Mouse (Mus musculus): Measurements from ENCODE around the gene Kif3b. TPM values are rescaled to one million over a fixed set of nuclear protein-coding genes. Genes with fewer than 3 reads are reported as not detected.

Kif3b gene
- polyA plus RNA-seq, 1 experiment from 2014 or later: 40.1 TPM

DNA sequence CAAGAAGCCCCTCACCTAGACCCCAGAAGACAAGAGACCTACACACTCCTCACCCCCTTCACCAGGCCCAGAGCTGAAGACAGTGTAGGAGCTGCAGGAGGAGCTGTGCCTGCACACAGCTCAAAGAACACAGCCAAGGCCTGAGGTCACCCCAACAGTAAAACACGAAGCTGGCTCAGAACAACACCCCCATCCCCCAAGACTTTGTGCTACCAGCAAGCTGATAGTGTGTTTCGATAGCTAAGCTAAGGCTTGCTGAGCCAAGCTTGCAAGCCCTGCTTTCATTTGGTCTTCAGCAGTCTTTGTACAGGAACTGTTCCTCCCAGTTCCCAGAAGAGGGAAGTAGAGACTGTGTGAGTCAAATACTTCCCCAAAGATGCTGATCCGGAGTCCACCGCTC lies 7.7 kb downstream of the Kif3b start:
- no peak for ATAC-seq
- H3K27me3 ChIP-seq: no peaks in the 10 kb centered on the region
- in situ Hi-C loops (cut with MboI; ENCODE audit: low pct_unique_long_range_greater_than_20kb): no loop called here
- POLR2A ChIA-PET: no interaction called here
- no peak for DNase-seq (ENCODE audit: low read depth, low spot score)
- CTCF ChIA-PET: no interaction called here
- TF ChIP-seq CTCF (IDR thresholded peaks at IDR 0.05): no peak

GRCm38 (mm10) chr2:153301123-153301522 lies 9.9 kb downstream of the Kif3b start:
- no peaks in the 10 kb centered on the region for H3K27me3 ChIP-seq
- DNase-seq (ENCODE audit: low read depth, low spot score) (no peak), ATAC-seq (no peak)
- in situ Hi-C loops (cut with MboI; ENCODE audit: low pct_unique_long_range_greater_than_20kb): no loop called here
- TF ChIP-seq CTCF (IDR thresholded peaks at IDR 0.05): no peak
- ChIA-PET POLR2A (no interaction called here), CTCF (interaction anchor here (1.9 kb wide), 1 partner anchor 12 kb away, joined by 5 read pairs; no protein-coding TSS in a partner anchor)

- ChIA-PET CTCF (no interaction called here), POLR2A (no interaction called here)
- H3K27me3 ChIP-seq: no peaks in the 10 kb centered on the region
- in situ Hi-C loops (cut with MboI; ENCODE audit: low pct_unique_long_range_greater_than_20kb): no loop called here
- no peak for TF ChIP-seq CTCF (IDR thresholded peaks at IDR 0.05)
- DNase-seq (ENCODE audit: low read depth, low spot score): no peak
- ATAC-seq: no peak
These were observed 14.0 kb downstream of the Kif3b start for GRCm38 (mm10) chr2:153305240-153305639.

DNA sequence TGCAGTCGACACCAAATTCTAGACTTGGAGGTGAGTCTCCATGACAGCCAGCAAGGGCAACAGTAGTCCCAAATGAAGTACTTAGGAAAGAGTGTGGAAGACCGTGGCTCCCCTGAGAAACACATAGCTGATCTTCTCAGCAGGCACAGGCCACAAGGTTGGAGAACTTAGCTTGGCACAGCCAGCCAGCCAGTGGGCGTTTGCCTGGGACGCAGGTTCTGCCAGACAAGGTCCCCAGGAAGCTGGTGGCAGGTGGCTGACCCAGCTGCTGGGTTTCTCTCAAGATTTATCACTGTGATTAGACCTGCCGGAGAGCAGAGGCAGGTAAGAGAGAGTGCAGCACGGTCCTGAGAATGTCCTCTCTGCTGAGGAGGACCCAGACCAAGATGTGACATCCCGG lies 17.4 kb downstream of the Kif3b start:
- TF ChIP-seq CTCF (IDR thresholded peaks at IDR 0.05): no peak
- in situ Hi-C loops (cut with MboI; ENCODE audit: low pct_unique_long_range_greater_than_20kb): no loop called here
- POLR2A ChIA-PET: no interaction called here
- ATAC-seq: no peak
- no peaks in the 10 kb centered on the region for H3K27me3 ChIP-seq
- no peak for DNase-seq (ENCODE audit: low read depth, low spot score)
- CTCF ChIA-PET: no interaction called here

DNA sequence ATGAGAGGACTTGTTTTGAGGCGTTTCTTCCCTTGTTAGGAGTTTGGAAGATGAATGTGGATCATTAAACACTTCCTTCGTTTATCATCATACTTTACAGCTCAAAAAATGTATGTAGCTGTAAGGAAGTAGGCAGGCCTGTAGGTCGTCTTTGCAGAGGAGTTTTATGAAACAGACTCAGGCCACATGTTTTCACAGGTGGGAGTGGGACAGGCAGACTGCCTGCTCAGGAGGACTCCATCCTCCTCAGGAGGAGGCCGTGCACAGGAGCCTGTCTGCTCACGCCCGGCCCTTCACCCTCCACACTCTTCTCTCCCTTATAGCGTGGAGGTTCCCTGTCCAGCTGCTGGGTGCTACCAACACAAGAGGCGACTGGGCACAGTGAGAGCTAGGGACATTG lies 17.9 kb downstream of the Kif3b start:
- ATAC-seq (no peak), DNase-seq (ENCODE audit: low read depth, low spot score) (no peak)
- ChIA-PET CTCF (no interaction called here), POLR2A (no interaction called here)
- in situ Hi-C loops (cut with MboI; ENCODE audit: low pct_unique_long_range_greater_than_20kb): no loop called here
- H3K27me3 ChIP-seq: no peaks in the 10 kb centered on the region
- no peak for TF ChIP-seq CTCF (IDR thresholded peaks at IDR 0.05)

DNA sequence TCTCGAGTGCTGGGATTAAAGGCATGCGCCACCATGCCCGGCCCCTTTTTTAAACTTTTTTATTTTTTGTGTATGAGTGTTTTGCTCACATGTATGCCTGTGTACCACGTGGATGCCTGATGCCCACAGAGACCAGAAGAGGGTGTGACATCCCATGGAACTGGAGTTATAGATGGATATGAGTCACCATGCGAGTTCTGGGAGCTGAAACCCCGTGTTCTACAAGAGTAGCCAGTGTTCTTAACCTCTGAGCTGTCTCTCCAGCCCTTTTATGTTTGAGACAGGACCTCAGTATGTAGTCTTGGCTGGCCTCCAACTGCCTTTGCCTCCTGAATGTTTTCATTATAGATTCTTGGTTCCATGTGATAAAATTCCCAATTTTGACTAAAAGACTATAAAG lies 19.0 kb downstream of the Kif3b start:
- DNase-seq (ENCODE audit: low read depth, low spot score) (no peak), ATAC-seq (no peak)
- CTCF ChIA-PET: no interaction called here

DNA sequence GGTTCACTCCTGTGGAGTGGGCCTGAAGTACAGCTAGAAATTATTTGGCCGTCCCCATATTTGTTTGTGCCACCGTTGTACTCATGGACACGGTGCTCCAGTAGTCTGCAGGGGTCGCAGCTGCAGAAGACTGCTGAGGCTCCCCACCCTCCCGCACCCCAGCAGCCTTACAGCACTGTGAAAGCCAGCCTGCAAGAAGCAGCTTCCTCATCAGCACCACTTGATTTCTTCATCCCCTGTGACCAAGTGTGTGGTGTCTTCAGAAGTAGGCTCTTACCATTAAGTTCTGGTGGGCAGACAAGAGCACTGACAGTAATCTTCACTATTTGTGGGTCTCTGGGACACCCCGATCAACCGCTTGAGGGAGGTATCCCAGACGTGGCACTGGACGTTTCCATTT lies 21.7 kb downstream of the Kif3b start:
- ChIA-PET CTCF (interaction anchor here (1.9 kb wide), 2 partner anchors 12 to 13 kb away, joined by 5 to 7 read pairs; no protein-coding TSS in a partner anchor), POLR2A (no interaction called here)
- in situ Hi-C loops (cut with MboI; ENCODE audit: low pct_unique_long_range_greater_than_20kb): no loop called here
- TF ChIP-seq CTCF (IDR thresholded peaks at IDR 0.05): no peak
- no peaks in the 10 kb centered on the region for H3K27me3 ChIP-seq
- ATAC-seq (no peak), DNase-seq (ENCODE audit: low read depth, low spot score) (no peak)

More for the DNA sequence above, 19.0 kb downstream of the Kif3b start:
- no peaks in the 10 kb centered on the region for H3K27me3 ChIP-seq
- no peak for TF ChIP-seq CTCF (IDR thresholded peaks at IDR 0.05)
- POLR2A ChIA-PET: no interaction called here
- in situ Hi-C loops (cut with MboI; ENCODE audit: low pct_unique_long_range_greater_than_20kb): no loop called here

DNA sequence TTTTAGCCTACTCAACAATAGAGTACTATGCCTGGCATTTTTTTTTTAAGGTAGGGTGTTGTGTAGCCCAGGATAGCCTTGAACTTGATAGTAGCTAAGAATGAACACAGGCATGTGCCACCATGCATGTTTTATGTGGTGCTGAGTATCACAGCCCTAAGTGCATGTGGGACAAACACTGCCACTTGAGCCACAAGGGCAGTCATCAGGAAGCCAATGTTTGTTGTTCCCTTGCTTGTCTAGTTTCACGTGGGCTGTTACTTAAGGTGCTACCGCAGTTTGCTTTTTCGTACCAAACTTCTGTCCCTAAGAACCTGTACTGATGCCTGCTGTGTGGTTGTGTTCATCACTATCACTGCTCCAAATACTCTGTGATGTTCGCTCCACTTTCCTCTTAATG lies 27.2 kb downstream of the Kif3b start:
- ChIA-PET CTCF (no interaction called here), POLR2A (no interaction called here)
- H3K27me3 ChIP-seq: no peaks in the 10 kb centered on the region
- no peak for DNase-seq (ENCODE audit: low read depth, low spot score)
- in situ Hi-C loops (cut with MboI; ENCODE audit: low pct_unique_long_range_greater_than_20kb): no loop called here
- ATAC-seq: no peak
- TF ChIP-seq CTCF (IDR thresholded peaks at IDR 0.05): no peak

GRCm38 (mm10) chr2:153319036-153319643 lies 27.9 kb downstream of the Kif3b start:
- ChIA-PET CTCF (no interaction called here), POLR2A (no interaction called here)
- in situ Hi-C loops (cut with MboI; ENCODE audit: low pct_unique_long_range_greater_than_20kb): no loop called here
- H3K27me3 ChIP-seq: no peaks in the 10 kb centered on the region
- ATAC-seq (no peak), DNase-seq (ENCODE audit: low read depth, low spot score) (no peak)
- TF ChIP-seq CTCF (IDR thresholded peaks at IDR 0.05): no peak

- no peak for TF ChIP-seq CTCF (IDR thresholded peaks at IDR 0.05)
- CTCF ChIA-PET: interaction anchor here (0.9 to 1.5 kb wide), 3 partner anchors 12 to 85 kb away, joined by 3 to 7 read pairs (median 3); no protein-coding TSS in a partner anchor
- ATAC-seq: no peak
These were observed 34.6 kb downstream of the Kif3b start for GRCm38 (mm10) chr2:153325706-153326376.

GRCm38 (mm10) chr2:153332271-153332670 lies 41.1 kb downstream of the Kif3b start:
- no peak for TF ChIP-seq CTCF (IDR thresholded peaks at IDR 0.05)
- ChIA-PET POLR2A (no interaction called here), CTCF (interaction anchor here (0.8 to 1.1 kb wide), 2 partner anchors 12 to 49 kb away, joined by 3 read pairs; no protein-coding TSS in a partner anchor)
- ATAC-seq (no peak), DNase-seq (ENCODE audit: low read depth, low spot score) (no peak)
- H3K27me3 ChIP-seq: no peaks in the 10 kb centered on the region
- in situ Hi-C loops (cut with MboI; ENCODE audit: low pct_unique_long_range_greater_than_20kb): loop anchor here (25.0 kb wide), 1 partner anchor 255 kb away; no protein-coding TSS in a partner anchor

More at GRCm38 (mm10) chr2:153325706-153326376, 34.6 kb downstream of the Kif3b start:
- POLR2A ChIA-PET: no interaction called here
- in situ Hi-C loops (cut with MboI; ENCODE audit: low pct_unique_long_range_greater_than_20kb): loop anchor here (25.0 kb wide), 1 partner anchor 261 kb away; no protein-coding TSS in a partner anchor
- no peaks in the 10 kb centered on the region for H3K27me3 ChIP-seq
- DNase-seq (ENCODE audit: low read depth, low spot score): no peak
